Mouse (Mus musculus) WW6 (cell line): ENCODE measurements around the gene Dpp6.

Experiments used
- DNase-seq: peaks from one replicate; pipeline ENCODE4 v3.0.0-alpha.2; 2013; ENCODE audit warnings: low read depth, low spot score

Dpp6 gene

DNA sequence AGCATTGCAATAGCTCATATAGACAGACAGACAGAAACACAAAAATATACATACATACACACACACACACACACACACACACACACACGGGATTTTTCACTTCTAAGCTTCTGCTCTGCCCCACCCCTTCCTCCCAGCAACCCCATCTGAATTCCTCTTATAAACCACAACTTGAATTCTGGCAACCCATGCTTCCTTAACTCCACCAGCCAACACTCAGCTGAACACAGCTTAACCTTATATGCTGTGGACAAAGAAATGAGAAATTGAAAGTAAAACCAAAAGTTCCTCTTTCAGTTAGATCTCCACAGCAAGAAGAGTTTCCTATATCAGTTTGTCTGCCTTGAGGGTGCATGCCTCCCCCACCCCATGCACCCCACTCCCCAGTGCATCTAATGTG lies 378.0 kb downstream of the Dpp6 start:
- no peak for DNase-seq

DNA sequence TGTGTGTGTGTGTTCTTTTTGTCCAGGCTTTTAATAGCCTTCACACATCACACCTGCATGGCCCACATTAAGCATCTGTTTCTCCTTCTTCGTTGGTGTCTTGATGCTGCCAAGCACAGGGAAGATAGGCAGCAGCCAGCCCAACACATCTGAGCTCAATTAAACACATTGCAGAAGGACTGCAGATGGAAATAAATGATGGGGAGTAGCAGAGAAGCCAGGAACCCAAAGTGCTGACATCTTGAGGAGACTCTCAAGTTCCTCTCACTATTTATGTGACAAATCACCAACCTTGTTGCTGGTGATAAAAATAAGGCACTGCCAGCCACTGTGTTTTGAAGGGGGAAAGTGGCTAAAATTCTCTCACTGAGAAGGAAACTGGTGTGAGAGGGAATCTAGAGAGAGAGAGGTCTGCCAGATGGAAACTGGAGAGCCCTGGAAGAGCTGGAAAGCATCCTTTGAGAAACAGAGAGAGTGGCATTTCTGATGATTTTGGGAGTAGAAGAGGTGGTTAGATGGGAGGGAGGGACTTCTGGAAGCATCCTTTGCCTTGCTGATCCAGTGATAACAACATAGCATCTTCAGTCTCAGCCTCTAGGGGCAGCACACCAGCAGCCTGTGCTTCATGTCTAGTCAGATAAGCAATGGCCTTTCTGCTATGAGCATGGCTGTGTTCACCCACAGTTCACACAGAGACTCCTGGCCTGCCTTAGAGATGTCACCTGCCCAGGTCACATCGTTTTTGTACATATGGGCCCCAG lies 383.8 kb downstream of the Dpp6 start:
- DNase-seq = no peak

DNA sequence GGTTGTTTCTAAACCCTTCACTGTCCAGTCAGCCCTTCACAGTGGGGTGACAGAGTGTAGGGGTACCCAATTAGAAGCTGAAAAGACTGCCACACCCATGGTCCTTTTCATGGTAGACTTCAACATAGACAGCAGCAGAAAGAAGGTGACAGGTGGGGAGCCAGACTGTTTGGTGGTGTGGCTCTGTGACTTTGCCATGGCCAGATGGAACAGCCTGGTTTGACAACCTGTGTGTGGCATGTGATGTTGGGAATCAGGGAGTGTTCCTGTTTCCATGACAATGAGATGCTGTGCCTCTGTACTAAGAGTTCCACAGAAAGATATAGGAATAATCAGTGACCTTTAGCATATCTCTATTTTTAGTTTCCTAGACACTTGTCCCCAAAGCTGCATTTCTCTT lies 386.1 kb downstream of the Dpp6 start:
- no peak for DNase-seq

DNA sequence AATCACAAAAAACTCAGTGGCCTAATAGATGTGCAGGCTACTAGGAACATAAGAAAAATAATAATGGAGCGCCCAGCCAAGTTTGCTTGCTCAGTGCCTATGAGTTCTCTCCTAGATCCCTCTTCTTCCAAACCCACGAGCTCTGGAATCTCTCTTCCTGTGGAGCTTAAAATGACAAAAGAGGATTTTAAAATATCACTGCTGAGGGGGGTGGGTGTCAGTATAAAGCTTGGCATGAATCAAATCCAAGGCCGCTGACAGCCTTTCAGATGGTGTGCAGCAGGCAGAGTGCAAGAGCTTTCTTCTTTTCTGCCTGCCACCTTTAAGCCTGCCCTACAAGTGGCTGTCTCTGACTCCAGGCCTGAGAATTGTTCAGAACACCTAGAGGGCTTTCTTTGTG lies 387.7 kb downstream of the Dpp6 start:
- DNase-seq = no peak

DNA sequence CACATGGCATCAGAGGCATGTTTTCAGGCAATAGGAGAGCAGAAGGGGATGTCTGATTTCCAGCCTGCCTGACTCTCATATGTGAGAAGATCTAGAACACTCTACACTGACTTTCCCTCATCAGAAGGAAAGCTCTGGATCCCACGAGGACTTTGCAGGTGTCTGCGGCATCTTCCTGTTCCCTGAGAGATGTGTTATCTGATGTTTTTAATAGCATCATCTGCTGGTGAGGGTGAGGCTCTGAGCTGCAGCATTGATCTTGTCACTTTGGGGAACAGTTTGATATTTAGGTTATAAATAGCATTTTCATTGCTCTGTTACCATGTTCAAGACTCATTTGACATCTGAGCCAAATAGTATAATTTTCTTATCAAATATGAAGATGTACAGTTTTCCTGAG lies 388.8 kb downstream of the Dpp6 start:
- DNase-seq = no peak

DNA sequence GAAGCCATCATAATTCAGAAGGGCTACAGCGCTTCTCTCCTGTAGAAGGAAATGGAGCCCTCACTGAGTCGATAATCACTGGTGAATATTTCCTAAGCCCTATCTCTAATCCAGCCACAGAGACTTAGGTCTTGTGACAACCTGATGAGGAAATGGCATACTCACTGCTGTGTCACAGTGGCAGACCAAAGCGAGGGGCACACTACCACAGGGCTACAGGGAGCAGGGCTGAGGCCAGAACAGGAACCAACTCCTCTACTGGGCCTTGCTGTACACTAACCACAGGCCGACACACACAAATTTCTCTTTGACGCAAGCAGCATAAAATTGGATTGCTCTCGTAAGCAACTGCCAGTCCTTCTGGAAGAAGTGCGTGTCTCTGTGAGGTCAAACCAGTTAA lies 389.2 kb downstream of the Dpp6 start:
- no peak for DNase-seq

DNA sequence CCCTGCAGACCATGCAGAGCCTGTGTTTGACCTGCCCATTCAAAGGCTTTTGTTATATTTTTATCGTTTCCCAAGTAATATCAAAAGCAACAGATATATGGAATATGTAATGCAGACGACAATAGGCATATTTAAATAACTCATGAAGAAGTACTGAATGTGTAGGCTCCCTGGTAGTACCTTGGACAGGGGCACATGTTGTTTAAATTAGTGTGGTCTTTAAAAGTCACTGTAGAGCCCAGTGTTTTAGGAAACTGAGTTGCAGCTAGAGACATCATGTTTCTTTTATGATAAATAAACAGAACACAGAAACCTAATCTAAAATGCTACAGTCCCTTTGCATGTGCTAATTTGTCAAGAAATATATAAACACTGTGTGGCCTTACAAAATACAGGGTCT lies 403.1 kb downstream of the Dpp6 start:
- DNase-seq = no peak

DNA sequence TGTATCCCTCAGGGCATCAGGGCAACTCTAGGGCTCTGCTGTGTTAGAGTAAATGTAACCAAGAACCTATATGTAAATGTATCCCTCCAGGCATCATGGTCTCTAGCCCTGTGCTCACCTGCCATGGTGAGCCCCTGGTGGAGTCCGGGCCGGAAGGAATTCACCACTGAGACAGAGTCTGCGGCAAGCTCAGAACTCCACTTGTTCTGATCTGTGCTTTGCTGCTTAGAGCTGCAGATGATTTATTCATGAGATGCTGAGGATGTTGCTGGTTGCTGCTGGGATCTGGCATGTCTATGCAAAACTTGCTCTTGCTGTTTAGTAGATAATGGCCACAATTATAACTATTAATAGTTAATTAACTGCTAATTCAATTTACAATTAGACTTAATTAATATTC lies 425.1 kb downstream of the Dpp6 start:
- no peak for DNase-seq

DNA sequence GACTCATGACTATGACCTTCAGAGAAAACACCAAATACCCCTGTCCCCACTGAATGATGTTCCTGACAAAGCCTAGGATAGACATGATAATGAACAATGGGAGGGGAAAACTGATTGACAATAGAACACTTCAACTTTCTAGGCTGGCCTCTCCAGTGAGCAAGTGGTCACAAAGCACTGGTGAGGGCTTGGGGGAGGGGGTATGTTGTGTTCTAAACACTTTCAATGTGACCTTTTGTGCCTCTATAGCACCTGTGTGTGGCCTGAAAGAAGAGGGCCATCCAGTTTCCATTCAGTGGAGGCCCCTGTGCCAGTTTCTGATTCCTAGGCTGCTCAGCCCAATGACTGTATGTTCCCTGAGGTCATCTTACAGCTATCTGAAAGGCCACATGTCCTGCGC lies 426.2 kb downstream of the Dpp6 start:
- no peak for DNase-seq

DNA sequence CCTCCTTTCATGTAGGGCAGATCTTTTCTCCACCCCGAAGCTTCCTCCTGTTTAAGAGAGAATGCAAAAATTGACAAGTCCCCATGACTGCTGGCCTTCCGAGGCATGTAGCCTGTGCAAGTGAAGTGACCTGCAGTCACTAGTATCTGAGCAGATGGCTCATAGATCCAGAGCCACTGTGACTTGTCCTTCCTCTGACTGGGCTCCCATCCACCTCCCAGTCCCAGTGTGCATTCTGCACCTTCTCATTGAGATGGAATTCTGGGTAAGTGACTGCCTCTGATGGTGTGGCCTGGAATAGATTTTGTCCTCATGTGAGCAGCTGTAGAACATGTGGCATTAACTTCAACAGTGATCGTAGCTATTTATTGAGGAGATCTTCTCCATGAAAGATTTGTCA lies 430.8 kb downstream of the Dpp6 start:
- DNase-seq = no peak

DNA sequence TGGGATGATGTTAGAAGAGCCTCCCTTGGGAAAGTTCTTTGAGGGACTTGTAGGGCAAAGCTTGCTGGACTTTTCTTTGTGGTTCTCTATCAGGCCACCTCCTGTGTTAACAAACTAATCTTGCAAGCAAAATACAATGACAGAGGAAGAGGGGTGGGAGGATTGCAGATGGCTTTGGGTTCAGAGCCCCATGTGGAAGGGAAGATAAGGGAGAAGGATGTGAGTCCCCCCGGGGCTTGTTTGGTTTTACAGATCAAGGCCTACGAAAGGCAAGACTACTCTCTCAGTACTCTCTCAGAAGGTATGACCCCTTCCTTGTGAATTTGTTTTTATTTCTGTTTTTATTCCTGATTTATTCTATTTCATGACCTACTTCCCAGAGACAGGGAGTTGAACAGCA lies 431.7 kb downstream of the Dpp6 start:
- no peak for DNase-seq

DNA sequence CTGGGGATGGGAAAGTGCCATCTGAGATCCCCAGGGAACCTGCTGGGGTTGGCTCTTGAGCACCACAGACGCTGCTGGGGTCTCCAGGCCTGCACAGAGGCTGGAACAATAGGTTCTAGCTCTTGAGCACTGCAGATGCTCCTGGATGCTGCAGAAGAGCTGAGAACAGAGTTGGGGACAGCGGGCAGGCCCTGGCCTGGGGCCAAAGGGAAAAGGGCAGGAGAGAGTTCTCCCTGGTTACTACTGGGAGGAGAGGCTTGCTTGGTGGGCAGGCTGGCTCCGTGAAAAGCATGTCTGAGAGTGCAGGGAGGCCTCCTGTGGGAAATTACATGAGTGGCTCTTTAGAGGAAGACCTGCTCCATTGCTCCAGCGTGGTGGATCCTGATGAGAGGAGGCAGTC lies 432.9 kb downstream of the Dpp6 start:
- DNase-seq = no peak

DNA sequence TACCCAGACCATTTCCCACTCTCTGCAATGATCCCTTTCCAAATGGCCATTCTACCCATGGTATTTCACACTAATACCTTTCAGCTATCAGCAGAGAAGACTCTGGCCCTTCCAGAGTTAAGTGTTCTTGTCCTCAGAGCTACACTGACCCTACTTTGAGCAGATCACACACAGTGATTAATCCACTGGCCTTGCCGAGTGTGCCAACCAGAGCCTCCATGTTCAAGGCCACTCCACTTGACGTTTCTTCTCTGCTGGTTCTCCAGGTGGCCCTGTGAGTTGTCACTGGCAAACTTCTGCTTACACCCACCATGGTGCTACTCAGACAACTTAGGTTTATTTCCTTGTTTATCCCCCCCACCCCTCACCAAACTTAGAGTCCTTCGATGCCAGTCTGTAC lies 433.9 kb downstream of the Dpp6 start:
- DNase-seq = no peak

DNA sequence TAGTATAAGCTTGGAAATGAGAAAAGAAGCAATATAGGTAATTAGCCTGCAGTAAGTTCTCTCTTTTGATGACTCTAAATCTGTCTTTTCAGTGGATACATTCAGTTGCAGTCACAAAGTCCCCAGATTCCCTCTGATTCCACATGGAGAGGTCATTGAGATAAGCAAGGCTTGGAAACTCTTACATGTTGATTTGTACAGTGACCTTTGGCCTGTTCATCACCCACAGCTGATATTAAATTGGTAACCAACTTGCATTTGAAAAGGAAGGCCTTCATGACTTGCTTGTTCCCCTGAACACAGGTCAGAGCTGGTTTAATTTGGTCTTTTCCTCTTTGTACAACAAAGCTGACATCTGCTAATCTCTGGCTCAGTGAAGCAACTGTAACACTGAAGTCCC lies 434.4 kb downstream of the Dpp6 start:
- DNase-seq = no peak

DNA sequence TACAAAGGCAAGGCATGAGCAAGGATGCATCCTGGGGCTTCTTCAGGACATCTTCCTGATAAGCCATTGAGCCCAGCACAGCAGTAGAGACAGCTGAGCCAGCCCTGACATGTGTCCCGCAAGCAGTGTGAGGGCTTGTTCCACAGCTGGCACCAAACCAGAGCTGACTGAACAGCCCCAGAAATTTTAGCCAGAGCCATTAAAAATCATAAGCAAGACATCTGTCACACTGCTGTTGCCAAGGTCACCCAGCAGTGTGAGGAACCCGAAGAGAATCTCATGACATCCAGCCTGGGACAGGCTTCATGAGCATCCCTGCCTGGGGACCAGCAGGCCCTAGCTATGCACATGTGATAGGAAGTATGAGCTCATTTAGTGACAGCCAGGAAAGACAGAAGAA lies 438.2 kb downstream of the Dpp6 start:
- no peak for DNase-seq

DNA sequence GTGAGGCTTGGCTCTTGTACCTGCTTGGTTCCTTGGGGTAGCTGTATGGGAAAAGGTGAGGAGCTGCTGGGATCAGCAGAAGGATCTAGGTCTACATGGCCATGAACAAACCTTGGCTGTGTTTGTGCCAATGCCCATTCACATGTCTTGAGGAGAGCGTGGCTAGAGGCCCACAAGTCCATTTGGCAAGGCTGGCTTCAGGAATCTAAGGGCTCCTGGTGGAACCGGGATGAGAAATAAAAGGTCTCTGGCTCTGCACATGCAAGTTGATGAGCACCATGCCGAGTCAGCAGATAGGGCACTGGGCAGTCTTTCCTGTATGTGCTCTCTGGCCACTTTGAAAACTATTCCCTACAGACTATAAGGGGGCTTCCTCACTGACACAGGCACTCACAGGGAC lies 441.6 kb downstream of the Dpp6 start:
- DNase-seq = no peak

DNA sequence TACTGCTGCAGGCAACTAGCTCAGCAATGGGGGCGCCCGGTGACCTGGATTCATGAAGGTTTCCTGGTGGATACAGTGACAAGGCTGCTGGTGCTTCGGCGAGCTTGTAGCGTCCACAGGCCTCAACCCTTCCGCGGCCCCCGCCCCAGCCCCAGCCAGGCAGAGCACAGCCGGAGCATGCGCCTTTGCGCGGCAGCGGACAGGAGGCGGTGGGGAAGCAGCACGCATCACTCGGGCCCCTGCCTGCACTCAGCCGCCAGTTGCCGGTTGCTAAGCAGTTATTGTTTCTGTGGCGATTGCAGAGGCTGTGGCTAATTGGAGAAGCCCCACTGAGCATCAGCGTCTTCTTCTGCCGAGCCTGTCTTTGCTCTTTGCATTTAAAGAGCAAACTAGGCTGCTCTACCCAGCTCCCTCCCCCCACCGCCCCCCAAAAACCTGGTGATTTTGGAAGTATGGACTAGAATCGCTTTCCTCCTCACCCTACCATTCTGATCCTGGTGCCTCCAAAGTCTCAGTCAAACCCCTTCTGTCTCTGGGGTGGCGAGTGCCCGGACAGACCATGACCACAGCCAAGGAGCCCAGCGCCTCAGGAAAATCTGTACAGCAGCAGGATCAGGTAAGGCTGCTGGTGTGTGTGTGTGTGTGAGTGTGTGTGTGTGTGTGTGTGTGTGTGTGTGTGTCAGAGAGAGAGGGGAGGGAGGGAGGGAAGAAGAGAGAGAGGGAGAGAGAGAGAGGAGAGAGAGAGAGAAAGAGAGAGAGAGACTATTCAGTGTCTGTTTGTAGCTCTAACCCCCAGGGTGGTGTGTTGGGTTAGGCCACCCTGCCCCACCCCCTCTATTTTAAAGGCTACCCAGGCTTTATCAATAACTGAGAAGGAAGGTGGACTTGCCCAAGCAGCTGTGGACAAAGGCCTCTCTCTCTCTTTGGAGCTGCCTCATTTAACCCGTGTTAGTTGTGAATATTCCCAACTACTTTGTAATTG lies 445.0 kb downstream of the Dpp6 start:
- DNase-seq = no peak

DNA sequence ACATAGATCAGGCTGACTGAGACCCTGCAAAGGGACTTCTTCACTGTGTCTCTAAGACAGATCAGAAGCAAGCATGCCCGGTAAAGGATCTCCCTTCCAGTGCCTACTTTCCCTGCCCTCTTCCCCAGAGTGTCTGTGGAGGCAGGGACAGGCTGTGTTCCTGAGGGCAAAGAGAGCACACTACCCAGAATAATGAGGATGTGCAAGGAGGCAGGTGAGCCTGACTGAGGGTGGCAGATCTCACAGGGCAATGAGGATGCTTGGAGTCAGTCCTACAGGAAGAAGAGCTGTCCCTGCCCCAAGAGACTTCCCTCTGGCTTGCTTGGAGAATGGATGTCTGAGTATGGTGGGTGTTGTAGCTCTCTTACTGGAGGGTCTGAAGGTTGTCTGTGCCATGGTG lies 445.7 kb downstream of the Dpp6 start:
- DNase-seq = no peak

DNA sequence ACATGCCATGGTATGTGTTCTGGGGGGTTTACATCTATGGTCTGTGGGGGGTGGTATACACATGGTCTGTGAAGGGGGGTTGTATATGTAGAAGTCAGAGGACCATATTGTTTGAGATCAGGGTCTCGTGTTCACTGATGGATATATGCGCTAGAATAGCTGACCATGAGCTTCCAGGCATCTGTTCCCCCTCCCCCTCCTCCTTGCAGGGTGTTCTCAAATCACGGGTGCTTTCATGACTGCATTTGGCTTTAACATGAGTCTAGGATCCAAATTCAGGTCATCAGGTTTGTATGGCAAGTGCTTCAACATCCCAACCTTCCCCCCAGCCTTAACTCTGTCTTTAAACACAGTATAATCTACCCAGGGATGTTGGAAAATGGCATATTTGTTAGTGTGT lies 448.3 kb downstream of the Dpp6 start:
- DNase-seq = no peak

DNA sequence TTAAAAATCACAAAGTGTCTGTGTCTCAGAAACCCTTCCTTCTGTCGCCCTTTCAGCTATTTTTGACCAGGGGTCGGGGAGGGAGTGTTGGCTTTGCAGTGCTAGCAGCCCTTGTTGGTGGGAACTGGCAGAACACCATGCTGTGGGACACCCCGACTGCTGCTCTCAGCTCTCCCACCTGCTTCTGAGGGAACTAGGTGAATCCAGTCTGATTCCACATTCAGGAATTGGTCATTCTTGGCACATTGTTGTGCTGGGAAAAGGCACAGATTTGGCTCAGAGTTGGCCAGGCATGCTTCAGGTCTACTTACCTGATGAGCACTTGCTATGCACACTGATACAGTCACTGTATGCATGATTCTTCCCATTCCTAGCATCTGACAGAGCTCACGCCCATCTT lies 454.3 kb downstream of the Dpp6 start:
- no peak for DNase-seq

DNA sequence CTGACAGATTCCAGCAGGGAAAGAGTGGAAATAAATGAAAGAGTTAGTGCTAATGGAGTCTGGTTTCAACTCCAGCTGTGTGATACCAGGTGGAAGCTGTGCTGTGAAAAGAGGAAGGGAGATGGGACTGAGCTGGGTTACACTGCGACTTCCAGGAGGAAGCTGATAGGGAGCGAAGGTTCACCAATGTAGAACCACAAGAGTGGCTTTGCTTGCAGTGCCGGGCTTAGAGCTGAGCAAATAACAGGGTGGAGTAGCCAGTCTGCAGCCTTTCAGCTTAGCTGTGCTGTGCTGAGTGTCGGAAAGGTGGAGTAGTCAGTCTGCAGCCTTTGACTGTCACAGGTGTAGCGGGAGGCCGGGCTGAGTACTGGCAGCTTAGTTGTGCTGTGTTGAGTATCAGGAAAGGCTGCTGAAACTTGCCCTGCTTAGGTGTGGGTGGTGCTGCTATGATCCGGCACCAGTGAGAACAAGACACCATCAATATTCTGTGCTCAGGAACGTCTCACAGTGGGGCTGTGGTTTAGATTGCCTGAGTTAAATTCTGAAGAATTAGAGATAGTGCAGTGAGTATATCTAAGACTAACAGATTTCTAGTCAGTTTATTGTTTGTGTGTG lies 457.9 kb downstream of the Dpp6 start:
- no peak for DNase-seq

DNA sequence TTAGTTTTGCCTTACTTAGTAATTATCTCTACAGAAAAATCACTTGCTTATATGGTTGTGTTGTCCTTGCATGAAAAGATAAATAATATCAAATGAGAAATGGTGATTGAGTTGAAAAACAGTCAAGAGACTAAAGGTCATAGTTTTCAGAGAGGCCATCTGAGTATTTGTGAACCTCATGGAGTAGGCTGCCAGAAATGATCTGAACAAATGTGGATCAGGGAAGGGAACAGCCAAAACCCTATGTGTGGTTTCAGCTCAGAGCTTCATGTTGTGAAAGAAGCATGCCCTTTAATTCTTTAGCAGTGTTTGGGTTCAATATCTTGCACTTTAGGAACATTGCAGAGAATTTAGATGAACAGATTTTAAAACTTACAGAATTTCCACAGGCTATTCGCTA lies 458.9 kb downstream of the Dpp6 start:
- DNase-seq = no peak
